Mouse (Mus musculus) olfactory bulb, adult 2 months (tissue): ENCODE results near the gene Plekhm3.

Experiments
- CTCF ChIP-seq: fragments of 200-500 bp; IDR thresholded peaks from 2 replicates; pipeline ENCODE4 v1.5.1; 2012; ENCODE audit warnings: low read depth, mild to moderate bottlenecking, low read length, moderate library complexity; ENCODE audit not compliant: insufficient read depth
- POLR2A ChIP-seq: fragments of 200-500 bp; IDR thresholded peaks from 2 replicates; pipeline ENCODE4 v1.6.1; 2012; ENCODE audit warnings: mild to moderate bottlenecking, low read depth, low read length, moderate library complexity; ENCODE audit not compliant: insufficient read depth

DNA sequence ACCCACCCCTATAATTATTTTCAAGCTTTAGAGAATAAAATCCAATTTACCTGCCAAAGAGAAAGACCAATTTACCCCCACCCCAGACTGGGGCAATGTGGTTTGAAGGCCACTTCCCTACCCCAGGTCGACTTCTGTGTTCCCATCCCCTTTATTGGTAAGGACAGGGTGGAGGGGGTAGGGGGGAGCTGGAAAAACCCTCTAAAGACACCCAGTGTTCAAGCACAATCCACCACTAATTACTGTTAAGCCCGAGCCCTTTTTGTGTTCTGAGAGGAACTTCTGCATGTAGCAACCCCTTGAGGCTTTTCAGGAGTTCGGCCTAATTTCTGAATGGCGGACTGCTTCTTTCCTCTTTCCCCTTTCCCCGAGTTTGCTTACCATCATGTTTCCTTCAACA is 177.2 kb downstream of the Plekhm3 start:
- TF ChIP-seq CTCF (no peak), POLR2A (no peak)
